Mouse (Mus musculus): ENCODE measurements at regions not wholly inside any gene's neighbourhood (a gene's known extent, or its start where the extent isn't known, plus 50 kb on each side); places are given as distances from the start of the nearest gene placed in this dataset.

DNA sequence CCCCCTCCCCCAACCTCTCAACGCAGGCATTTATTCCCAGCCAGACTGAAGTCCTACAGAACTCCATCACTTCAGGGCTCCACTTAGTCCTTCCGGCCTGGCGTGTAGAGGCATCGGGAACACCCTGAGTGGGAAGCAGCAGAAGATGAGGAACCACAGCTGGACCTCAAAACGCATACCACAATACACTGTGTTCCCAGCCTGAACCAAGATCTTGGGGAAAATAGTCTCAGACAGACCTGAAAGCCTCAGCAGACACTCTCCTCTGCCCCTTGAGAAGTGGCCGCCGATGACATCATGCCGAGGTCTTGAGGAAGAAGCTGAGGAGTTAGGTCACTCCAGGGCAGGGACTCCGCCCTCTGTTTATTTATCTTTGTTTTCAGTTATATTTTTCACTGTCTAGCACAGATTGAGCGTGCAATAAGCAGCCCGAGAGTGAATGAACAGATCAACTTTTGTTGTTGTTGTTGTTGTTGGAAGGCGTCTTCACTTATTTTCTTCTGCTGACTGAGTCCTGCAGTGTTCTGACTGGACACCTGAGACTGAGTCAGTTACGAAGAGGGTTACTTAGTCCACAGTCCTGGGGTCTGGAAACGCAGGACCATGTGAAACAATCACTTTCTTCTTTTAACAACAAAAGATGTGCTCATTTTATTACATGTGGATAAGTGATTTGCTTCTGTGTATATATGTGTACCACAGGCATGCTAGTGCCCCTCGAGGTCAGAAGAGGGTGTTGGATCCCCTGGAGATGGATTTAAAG, 88.3 kb upstream of the Habp2 start:
- no peak for DNase-seq (ENCODE audit: low read depth in 3 of 3, low spot score in 3 of 3)
- no peaks in the 10 kb centered on the region for H3K4me1 ChIP-seq (replicated peaks; ENCODE audit: control insufficient read depth in 2 of 2, insufficient read depth in 2 of 2, low read length in 1 of 2)
- H3K4me2 ChIP-seq (ENCODE audit: low read depth) = no peak overlapping the region
- no peak overlapping the region for H3K9ac ChIP-seq (replicated peaks)
- no peaks in the 10 kb centered on the region for H3K36me3 ChIP-seq (replicated peaks; ENCODE audit: control insufficient read depth, insufficient read depth, low read depth)
- no peaks in the 10 kb centered on the region for H3K9me3 ChIP-seq (ENCODE audit: control insufficient read depth, low read length)
- H3K27me3 ChIP-seq (ENCODE audit: control insufficient read depth, insufficient read depth, low read length) = no peaks in the 10 kb centered on the region
- WGBS (ENCODE audit: insufficient replicate concordance) = 57% methylated on average over 15 of the region's 15 CpGs
- TF ChIP-seq CTCF (IDR thresholded peaks at IDR 0.05; ENCODE audit: low read depth) = no peak
- no peak for TF ChIP-seq EP300 (IDR thresholded peaks at IDR 0.05; ENCODE audit: low read depth)
- no peak overlapping the region for H3K4me3 ChIP-seq (ENCODE audit: insufficient read depth in 1 of 2, low read depth in 2 of 2, low read length in 2 of 2)
- no peak overlapping the region for H3K27ac ChIP-seq
- ATAC-seq (ENCODE audit: insufficient read depth) = no peak

- Histone ChIP-seq H3K4me2 (ENCODE audit: low read depth) (no peak overlapping the region), H3K9ac (replicated peaks) (no peak overlapping the region), H3K4me1 (replicated peaks; ENCODE audit: control insufficient read depth in 2 of 2, insufficient read depth in 2 of 2, low read length in 1 of 2) (no peaks in the 10 kb centered on the region), H3K36me3 (replicated peaks; ENCODE audit: control insufficient read depth, insufficient read depth, low read depth) (no peaks in the 10 kb centered on the region), H3K4me3 (ENCODE audit: insufficient read depth in 1 of 2, low read depth in 2 of 2, low read length in 2 of 2) (no peak overlapping the region), H3K9me3 (ENCODE audit: control insufficient read depth, low read length) (no peaks in the 10 kb centered on the region), H3K27me3 (ENCODE audit: control insufficient read depth, insufficient read depth, low read length) (no peaks in the 10 kb centered on the region), H3K27ac (no peak overlapping the region)
- WGBS (ENCODE audit: insufficient replicate concordance) = 61% methylated on average over 14 of the region's 14 CpGs
- DNase-seq (ENCODE audit: low read depth in 3 of 3, low spot score in 3 of 3) = no peak
- TF ChIP-seq CTCF (IDR thresholded peaks at IDR 0.05; ENCODE audit: low read depth) (no peak), EP300 (IDR thresholded peaks at IDR 0.05; ENCODE audit: low read depth) (no peak)
- ATAC-seq (ENCODE audit: insufficient read depth) = no peak
These were observed 87.4 kb upstream of the Habp2 start for GRCm38 (mm10) chr19:56199401-56200150.

DNA sequence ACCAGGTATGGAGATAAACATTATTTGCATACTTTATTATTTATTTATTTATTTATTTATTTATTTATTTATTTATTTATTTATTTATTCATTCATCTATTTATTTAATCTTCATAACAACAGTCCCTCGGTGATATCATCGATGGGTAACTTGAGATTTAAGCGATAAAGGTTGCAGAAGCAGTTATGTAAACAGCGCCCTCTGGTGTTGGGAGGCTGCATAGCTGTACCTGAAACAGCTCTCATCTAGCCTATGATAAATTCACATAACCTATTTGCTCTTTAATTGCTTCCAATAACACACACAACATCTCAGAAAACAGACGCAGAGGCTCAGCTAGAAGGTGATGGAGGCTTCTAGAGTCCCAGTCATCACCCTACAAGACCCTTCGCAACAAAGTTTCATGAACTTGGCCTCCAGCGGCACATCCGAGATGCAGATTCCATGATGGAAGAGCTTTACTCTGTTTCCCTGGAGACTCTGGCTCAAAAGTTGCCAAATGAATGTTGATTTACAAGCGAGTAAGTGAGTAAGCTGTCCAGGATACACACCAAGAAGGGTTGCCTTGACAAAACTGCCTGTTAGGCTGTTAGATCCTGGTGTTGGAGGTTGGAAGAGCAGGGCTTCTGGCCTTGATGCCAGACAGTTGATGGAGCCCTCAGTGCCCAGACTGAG, 85.8 kb upstream of the Habp2 start:
- TF ChIP-seq CTCF (IDR thresholded peaks at IDR 0.05; ENCODE audit: low read depth) (peak; percentile 77), EP300 (IDR thresholded peaks at IDR 0.05; ENCODE audit: low read depth) (no peak)
- H3K9me3 ChIP-seq (ENCODE audit: control insufficient read depth, low read length) = no peaks in the 10 kb centered on the region
- no peak for ATAC-seq (ENCODE audit: insufficient read depth)
- peak in 2 of 3 experiments; percentile 7 to 17 for DNase-seq (ENCODE audit: low read depth in 3 of 3, low spot score in 3 of 3)
- H3K27ac ChIP-seq = no peak overlapping the region
- no peak overlapping the region for H3K4me2 ChIP-seq (ENCODE audit: low read depth)
- H3K27me3 ChIP-seq (ENCODE audit: control insufficient read depth, insufficient read depth, low read length) = no peaks in the 10 kb centered on the region
- no peak overlapping the region for H3K9ac ChIP-seq (replicated peaks)
- no peaks in the 10 kb centered on the region for H3K4me1 ChIP-seq (replicated peaks; ENCODE audit: control insufficient read depth in 2 of 2, insufficient read depth in 2 of 2, low read length in 1 of 2)
- no peak overlapping the region for H3K4me3 ChIP-seq (ENCODE audit: insufficient read depth in 1 of 2, low read depth in 2 of 2, low read length in 2 of 2)
- 55% methylated on average over 9 of the region's 9 CpGs for WGBS (ENCODE audit: insufficient replicate concordance)
- H3K36me3 ChIP-seq (replicated peaks; ENCODE audit: control insufficient read depth, insufficient read depth, low read depth) = no peaks in the 10 kb centered on the region

DNA sequence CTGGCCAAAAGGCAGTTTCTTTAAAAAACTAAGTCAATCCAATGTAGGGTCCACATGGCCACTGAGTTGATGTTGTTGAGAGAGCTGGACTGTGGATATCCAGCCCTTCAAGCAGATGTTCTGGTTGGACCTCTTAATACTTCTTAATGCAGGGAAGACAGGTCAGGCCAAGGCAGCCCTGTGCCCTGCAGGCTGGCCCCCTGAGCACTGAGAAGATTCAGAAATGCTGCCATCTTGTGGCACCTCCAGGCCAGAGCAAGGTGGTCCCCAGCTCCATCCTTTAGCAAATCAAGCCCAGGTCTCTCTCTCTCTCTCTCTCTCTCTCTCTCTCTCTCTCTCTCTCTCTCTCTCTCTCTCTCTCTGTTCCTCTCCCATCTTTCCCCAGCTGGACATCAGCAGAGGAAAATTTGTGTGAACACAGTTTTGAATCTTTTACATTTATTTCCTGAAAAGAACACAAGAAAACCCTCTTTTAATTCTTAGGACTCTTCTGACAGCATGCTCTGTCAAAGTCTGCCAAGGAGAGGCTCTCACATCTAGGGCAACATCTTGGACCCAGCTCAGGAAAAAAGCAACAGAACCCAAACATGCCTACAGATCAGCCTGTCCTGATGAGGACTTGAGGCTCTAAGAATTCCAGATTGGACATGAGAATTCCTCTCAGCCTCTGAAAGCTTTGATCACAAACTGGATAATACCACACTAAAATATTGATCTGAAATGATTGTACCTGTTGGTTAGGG, 85.0 kb upstream of the Habp2 start:
- Histone ChIP-seq H3K27ac (no peak overlapping the region), H3K4me1 (replicated peaks; ENCODE audit: control insufficient read depth in 2 of 2, insufficient read depth in 2 of 2, low read length in 1 of 2) (no peaks in the 10 kb centered on the region), H3K9me3 (ENCODE audit: control insufficient read depth, low read length) (no peaks in the 10 kb centered on the region), H3K9ac (replicated peaks) (no peak overlapping the region), H3K27me3 (ENCODE audit: control insufficient read depth, insufficient read depth, low read length) (no peaks in the 10 kb centered on the region), H3K36me3 (replicated peaks; ENCODE audit: control insufficient read depth, insufficient read depth, low read depth) (no peaks in the 10 kb centered on the region), H3K4me2 (ENCODE audit: low read depth) (no peak overlapping the region), H3K4me3 (ENCODE audit: insufficient read depth in 1 of 2, low read depth in 2 of 2, low read length in 2 of 2) (no peak overlapping the region)
- ATAC-seq (ENCODE audit: insufficient read depth) (no peak), DNase-seq (ENCODE audit: low read depth in 3 of 3, low spot score in 3 of 3) (no peak)
- TF ChIP-seq EP300 (IDR thresholded peaks at IDR 0.05; ENCODE audit: low read depth) (no peak), CTCF (IDR thresholded peaks at IDR 0.05; ENCODE audit: low read depth) (peak; percentile 69)
